Mouse (Mus musculus) neural tube, embryonic 11.5 days (tissue): ENCODE results near the gene Hoxc12. TPM values are rescaled to one million over a fixed set of nuclear protein-coding genes. Genes with fewer than 3 reads are reported as not detected.
A peak's percentile ranks its signal among the peaks of the same experiment; 100 is the strongest.

Experiments
- ATAC-seq: fragments of 200-750 bp; cut with Nextera tagmentation; 2 replicates; pipeline ENCODE4 v1.8.0; 2017; ENCODE audit warnings: moderate number of reproducible peaks, mild to moderate bottlenecking, moderate TSS enrichment, moderate library complexity; ENCODE audit not compliant: insufficient read depth, low FRiP score, low TSS enrichment
- DNase-seq: peaks from one replicate; pipeline ENCODE4 v3.0.0-alpha.2; 2015; ENCODE audit warnings: low spot score
- H3K27ac ChIP-seq: fragments of 300-500 bp; sonication (generic); 2 replicates; pipeline ENCODE4 v1.5.1; 2014; ENCODE audit warnings: low read depth, mild to moderate bottlenecking, low read length
- H3K27me3 ChIP-seq: fragments of 300-500 bp; sonication (generic); 2 replicates; pipeline ENCODE4 v1.6.1; 2014; ENCODE audit warnings: mild to moderate bottlenecking, low read length, mixed read lengths; ENCODE audit not compliant: control insufficient read depth, insufficient read depth
- H3K36me3 ChIP-seq: fragments of 300-500 bp; sonication (generic); 2 replicates; pipeline ENCODE4 v1.6.1; 2014; ENCODE audit warnings: mild to moderate bottlenecking, low read length, moderate library complexity, mixed read lengths; ENCODE audit not compliant: control insufficient read depth, insufficient read depth
- H3K4me1 ChIP-seq: fragments of 300-500 bp; sonication (generic); 2 replicates; pipeline ENCODE4 v1.6.1; 2014; ENCODE audit warnings: low read length, mixed read lengths; ENCODE audit not compliant: control insufficient read depth, insufficient read depth
- H3K4me2 ChIP-seq: fragments of 300-500 bp; sonication (generic); 2 replicates; pipeline ENCODE4 v1.6.1; 2014; ENCODE audit warnings: low read depth, mild to moderate bottlenecking, moderate library complexity
- H3K4me3 ChIP-seq: fragments of 300-500 bp; sonication (generic); 2 replicates; pipeline ENCODE4 v1.5.1; 2014; ENCODE audit warnings: low read depth, low read length
- H3K9ac ChIP-seq: fragments of 300-500 bp; sonication (generic); 2 replicates; pipeline ENCODE4 v1.6.1; 2014; ENCODE audit warnings: mild to moderate bottlenecking, low read length
- H3K9me3 ChIP-seq: fragments of 300-500 bp; sonication (generic); 2 replicates; pipeline ENCODE4 v1.6.1; 2016; ENCODE audit warnings: low read length; ENCODE audit not compliant: control insufficient read depth
- WGBS: fragments of 180-500 bp; shearing (Covaris S2); extraction: QIAGEN DNeasy Blood & Tissue Kit; methylation state at CpG from one replicate; pipeline ENCODE4 v1.1.7; 2014; 5-methylcytosine and 5-hydroxymethylcytosine counted together
- polyA plus RNA-seq: library from polyadenylated mRNA; unstranded; fragments of >200 nt; fragmentation: Nextera tagmentation; extraction: Ambion mirVana; gene quantifications from 2 replicates; pipeline ENCODE4 v1.2.1, GENCODE M21; 2014

Gene Hoxc12
- polyA plus RNA-seq, 1 experiment from 2014 or later: 4.6 TPM

GRCm38 (mm10) chr15:102945185-102946077 lies 8.9 kb downstream of the Hoxc12 start:
- no peak for ATAC-seq
- 6% methylated on average over 22 of the region's 22 CpGs for WGBS
- H3K27me3 ChIP-seq: peaks cover 98% of the 10 kb centered on the region
- no peaks in the 10 kb centered on the region for H3K36me3 ChIP-seq
- H3K4me2 ChIP-seq: no peak overlapping the region; the same call in 1 of the 2 replicates
- no peaks in the 10 kb centered on the region for H3K4me1 ChIP-seq
- no peak overlapping the region for H3K4me3 ChIP-seq
- H3K9me3 ChIP-seq: no peaks in the 10 kb centered on the region
- no peak overlapping the region for H3K9ac ChIP-seq
- no peak for DNase-seq
- no peak overlapping the region for H3K27ac ChIP-seq

- no peak overlapping the region for H3K4me3 ChIP-seq
- no peak for DNase-seq
- no peaks in the 10 kb centered on the region for H3K9me3 ChIP-seq
- H3K4me1 ChIP-seq: no peaks in the 10 kb centered on the region
- H3K9ac ChIP-seq: no peak overlapping the region
- no peak overlapping the region for H3K4me2 ChIP-seq
- no peaks in the 10 kb centered on the region for H3K36me3 ChIP-seq
- H3K27me3 ChIP-seq: peaks cover 98% of the 10 kb centered on the region
- no peak for ATAC-seq
- under 1% methylated on average over 9 of the region's 9 CpGs for WGBS
- no peak overlapping the region for H3K27ac ChIP-seq
These were observed 10.7 kb downstream of the Hoxc12 start for GRCm38 (mm10) chr15:102947276-102947675.

GRCm38 (mm10) chr15:102948842-102949241 lies 12.3 kb downstream of the Hoxc12 start:
- Histone ChIP-seq H3K9ac (peak overlapping the region; percentile 15; the same call in 1 of the 2 replicates), H3K4me1 (no peaks in the 10 kb centered on the region), H3K27ac (no peak overlapping the region), H3K36me3 (no peaks in the 10 kb centered on the region), H3K27me3 (peaks cover 98% of the 10 kb centered on the region), H3K4me2 (peak overlapping the region; percentile 7; the same call in 1 of the 2 replicates), H3K9me3 (no peaks in the 10 kb centered on the region), H3K4me3 (no peak overlapping the region)
- ATAC-seq: no peak
- DNase-seq: no peak
- WGBS: 8% methylated on average over 2 of the region's 2 CpGs

- Histone ChIP-seq H3K4me2 (peak overlapping the region; percentile 13), H3K27me3 (peaks cover 99% of the 10 kb centered on the region), H3K9ac (0 out of 2 replicates have a peak overlapping the region, but pooled peaks have one; percentile 20), H3K27ac (no peak overlapping the region), H3K4me3 (peak overlapping the region; percentile 11; the same call in 1 of the 2 replicates), H3K4me1 (no peaks in the 10 kb centered on the region), H3K9me3 (no peaks in the 10 kb centered on the region), H3K36me3 (no peaks in the 10 kb centered on the region)
- WGBS: 1% methylated on average over 20 of the region's 20 CpGs
- no peak for DNase-seq
- no peak for ATAC-seq
These were observed 13.1 kb downstream of the Hoxc12 start for GRCm38 (mm10) chr15:102949696-102950095.

- Histone ChIP-seq H3K9ac (peak overlapping the region; percentile 27; the same call in 1 of the 2 replicates), H3K36me3 (no peaks in the 10 kb centered on the region)
- ATAC-seq: no peak
These were observed 14.3 kb downstream of the Hoxc12 start for GRCm38 (mm10) chr15:102950877-102951276.

GRCm38 (mm10) chr15:102953561-102953960 lies 17.0 kb downstream of the Hoxc12 start:
- WGBS: 4% methylated on average over 6 of the region's 6 CpGs
- H3K4me1 ChIP-seq: no peaks in the 10 kb centered on the region
- H3K27me3 ChIP-seq: peaks cover 100% of the 10 kb centered on the region
- DNase-seq (no peak), ATAC-seq (no peak)
- peak overlapping the region; percentile 23 for H3K9ac ChIP-seq
- H3K36me3 ChIP-seq: no peaks in the 10 kb centered on the region
- H3K4me3 ChIP-seq: no peak overlapping the region; the same call in 1 of the 2 replicates
- no peak overlapping the region for H3K27ac ChIP-seq
- H3K4me2 ChIP-seq: peak overlapping the region; percentile 19
- H3K9me3 ChIP-seq: no peaks in the 10 kb centered on the region

More at GRCm38 (mm10) chr15:102950877-102951276, 14.3 kb downstream of the Hoxc12 start:
- 9% methylated on average over 2 of the region's 2 CpGs for WGBS
- Histone ChIP-seq H3K9me3 (no peaks in the 10 kb centered on the region), H3K4me1 (no peaks in the 10 kb centered on the region), H3K27ac (no peak overlapping the region), H3K27me3 (peaks cover 99% of the 10 kb centered on the region), H3K4me3 (0 out of 2 replicates have a peak overlapping the region, but pooled peaks have one; percentile 9), H3K4me2 (peak overlapping the region; percentile 9)
- DNase-seq: no peak

- WGBS: under 1% methylated on average over 56 of the region's 57 CpGs
- Histone ChIP-seq H3K4me1 (no peaks in the 10 kb centered on the region), H3K36me3 (no peaks in the 10 kb centered on the region), H3K27me3 (peaks cover 98% of the 10 kb centered on the region), H3K9me3 (no peaks in the 10 kb centered on the region), H3K9ac (peak within 1 kb of the TSS; percentile 70), H3K27ac (peak within 1 kb of the TSS; percentile 27; the same call in 1 of the 2 replicates), H3K4me2 (peak within 1 kb of the TSS; percentile 31), H3K4me3 (peak within 1 kb of the TSS; percentile 42)
- DNase-seq (no peak), ATAC-seq (no peak)
These were observed 17.8 kb downstream of the Hoxc12 start, which contains the start of gene Hoxc11 for GRCm38 (mm10) chr15:102954192-102955006. Hoxc11 (plus strand) TSS chr15:102954427.

GRCm38 (mm10) chr15:102955007-102955382 lies 18.4 kb downstream of the Hoxc12 start:
- H3K4me3 ChIP-seq: peak overlapping the region; percentile 42
- WGBS: under 1% methylated on average over 28 of the region's 28 CpGs
- peak overlapping the region; percentile 31 for H3K4me2 ChIP-seq
- peaks cover 98% of the 10 kb centered on the region for H3K27me3 ChIP-seq
- peak overlapping the region; percentile 70 for H3K9ac ChIP-seq
- no peak for ATAC-seq
- peak overlapping the region; percentile 27; the same call in 1 of the 2 replicates for H3K27ac ChIP-seq
- DNase-seq: no peak
- no peaks in the 10 kb centered on the region for H3K4me1 ChIP-seq
- no peaks in the 10 kb centered on the region for H3K36me3 ChIP-seq
- no peaks in the 10 kb centered on the region for H3K9me3 ChIP-seq
